Mouse (Mus musculus) lung, adult 2 months (tissue): ENCODE measurements around the gene Nxpe4.

ENCODE experiments used
- CTCF ChIP-seq: fragments of 200-500 bp; IDR thresholded peaks from 2 replicates; pipeline ENCODE4 v1.5.1; 2011; ENCODE audit warnings: mild to moderate bottlenecking, low read length, control low read depth; ENCODE audit not compliant: insufficient read depth
- POLR2A ChIP-seq: fragments of 200-500 bp; IDR thresholded peaks from 2 replicates; pipeline ENCODE4 v1.6.1; 2011; ENCODE audit warnings: low read depth, mild to moderate bottlenecking, control low read depth, low read length, borderline replicate concordance; ENCODE audit errors: extremely low read depth

GRCm38 (mm10) chr9:48338783-48339455 is 177.1 kb downstream of the Nxpe4 start:
- TF ChIP-seq POLR2A (no peak), CTCF (no peak)
